Mouse (Mus musculus): ENCODE measurements around the gene Cdh13. TPM values are rescaled to one million over a fixed set of nuclear protein-coding genes. Genes with fewer than 3 reads are reported as not detected.

Gene Cdh13
- polyA plus RNA-seq, 1 experiment, result 30.7 TPM

DNA sequence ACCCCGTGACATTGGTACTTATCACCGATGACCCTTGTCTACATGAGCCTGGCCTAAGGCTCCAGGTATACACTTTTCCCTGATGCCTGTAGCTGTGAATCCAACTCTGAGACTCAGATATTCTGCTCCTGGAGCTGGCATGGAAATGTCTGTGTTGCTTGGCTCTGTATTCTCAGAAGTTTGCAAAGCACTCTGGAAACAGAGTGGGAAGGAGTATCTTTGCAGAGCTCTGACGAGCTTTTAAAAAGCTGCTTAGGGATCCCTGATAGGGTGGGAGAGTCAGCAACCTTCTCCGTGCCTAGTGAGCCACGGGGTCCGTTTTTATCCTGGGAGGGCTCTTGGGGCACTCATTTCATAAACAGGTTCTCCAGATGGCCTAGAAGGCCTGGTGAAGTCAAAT is 526.1 kb downstream of the Cdh13 start:
- H3K27ac ChIP-seq (replicated peaks; ENCODE audit: low read depth, low read length), result no peak overlapping the region
- no peak overlapping the region for H3K4me3 ChIP-seq (ENCODE audit: insufficient read depth, low read depth, low read length)

GRCm38 (mm10) chr8:118815055-118815454 is 531.5 kb downstream of the Cdh13 start:
- no peak overlapping the region for H3K4me3 ChIP-seq (ENCODE audit: insufficient read depth, low read depth, low read length)
- H3K27ac ChIP-seq (replicated peaks; ENCODE audit: low read depth, low read length), result no peak overlapping the region
- H3K4me1 ChIP-seq (ENCODE audit: control insufficient read depth, insufficient read depth, insufficient read length, low read length), result no peaks in the 10 kb centered on the region

More for the DNA sequence above, 526.1 kb downstream of the Cdh13 start:
- H3K4me1 ChIP-seq (ENCODE audit: control insufficient read depth, insufficient read depth, insufficient read length, low read length), result no peaks in the 10 kb centered on the region

GRCm38 (mm10) chr8:118826761-118827160 is 543.2 kb downstream of the Cdh13 start:
- H3K27ac ChIP-seq (replicated peaks; ENCODE audit: low read depth, low read length), result no peak overlapping the region
- H3K4me3 ChIP-seq (ENCODE audit: insufficient read depth, low read depth, low read length), result no peak overlapping the region
- H3K4me1 ChIP-seq (ENCODE audit: control insufficient read depth, insufficient read depth, insufficient read length, low read length), result no peaks in the 10 kb centered on the region

DNA sequence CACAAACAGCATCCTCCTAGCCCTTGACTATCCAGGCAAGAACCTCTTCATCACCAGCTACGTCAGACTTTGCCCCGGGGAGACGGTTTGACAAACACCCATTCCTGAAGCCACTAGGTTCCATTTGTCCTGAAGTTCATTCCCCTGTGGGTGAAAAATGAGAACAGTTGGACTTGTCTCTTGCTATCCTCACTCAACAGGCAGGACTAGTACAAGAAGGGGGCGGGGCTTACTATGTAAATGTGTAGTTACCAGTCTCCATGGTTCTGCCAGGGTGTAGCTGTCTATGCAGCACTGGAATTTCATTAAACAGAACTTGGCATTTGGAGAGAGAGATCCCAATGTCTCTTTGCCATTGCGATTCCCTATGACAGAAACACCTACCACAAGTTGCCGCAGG is 544.2 kb downstream of the Cdh13 start:
- Histone ChIP-seq H3K4me1 (ENCODE audit: control insufficient read depth, insufficient read depth, insufficient read length, low read length) (no peaks in the 10 kb centered on the region), H3K4me3 (ENCODE audit: insufficient read depth, low read depth, low read length) (no peak overlapping the region), H3K27ac (replicated peaks; ENCODE audit: low read depth, low read length) (no peak overlapping the region)

DNA sequence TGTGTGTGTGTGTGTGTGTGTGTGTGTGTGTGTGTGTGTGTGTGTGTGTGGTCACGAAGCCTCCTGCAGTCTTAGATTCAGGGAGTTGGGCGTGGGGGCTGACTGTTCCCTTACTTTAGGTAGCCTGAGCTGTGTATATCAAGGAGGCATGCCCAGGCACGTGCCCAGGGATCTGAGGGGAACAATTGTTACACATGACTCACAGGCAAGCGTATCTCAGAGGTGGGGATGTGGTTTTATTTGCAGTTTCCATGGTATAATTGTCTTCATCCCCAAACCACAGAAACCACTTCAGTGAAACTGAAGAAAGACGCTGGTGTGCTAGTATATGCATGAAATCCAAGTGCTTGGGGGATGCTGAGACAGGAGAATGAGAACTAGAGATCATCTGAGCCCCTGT is 546.8 kb downstream of the Cdh13 start:
- Histone ChIP-seq H3K27ac (replicated peaks; ENCODE audit: low read depth, low read length) (no peak overlapping the region), H3K4me1 (ENCODE audit: control insufficient read depth, insufficient read depth, insufficient read length, low read length) (no peaks in the 10 kb centered on the region), H3K4me3 (ENCODE audit: insufficient read depth, low read depth, low read length) (no peak overlapping the region)

DNA sequence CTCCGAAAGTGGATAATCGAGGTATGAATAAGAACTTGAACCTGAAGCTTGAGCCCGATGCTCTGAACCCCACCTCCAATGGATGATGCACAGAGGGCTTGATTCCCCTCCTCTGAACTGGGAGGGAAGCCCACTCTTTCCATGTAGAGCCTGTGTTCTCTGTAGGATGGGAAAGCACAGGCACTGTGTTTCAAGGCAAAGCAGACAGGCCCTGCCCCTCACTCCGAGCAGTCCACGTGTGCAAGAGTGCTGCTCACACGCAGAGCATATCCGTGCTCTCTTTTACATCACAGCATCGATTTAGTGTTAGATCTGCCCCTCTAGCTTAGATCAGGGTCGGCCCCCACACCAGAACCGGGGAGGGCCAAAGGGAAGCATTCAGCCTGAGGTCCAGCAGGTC is 547.5 kb downstream of the Cdh13 start:
- Histone ChIP-seq H3K27ac (replicated peaks; ENCODE audit: low read depth, low read length) (no peak overlapping the region), H3K4me1 (ENCODE audit: control insufficient read depth, insufficient read depth, insufficient read length, low read length) (no peaks in the 10 kb centered on the region), H3K4me3 (ENCODE audit: insufficient read depth, low read depth, low read length) (no peak overlapping the region)

DNA sequence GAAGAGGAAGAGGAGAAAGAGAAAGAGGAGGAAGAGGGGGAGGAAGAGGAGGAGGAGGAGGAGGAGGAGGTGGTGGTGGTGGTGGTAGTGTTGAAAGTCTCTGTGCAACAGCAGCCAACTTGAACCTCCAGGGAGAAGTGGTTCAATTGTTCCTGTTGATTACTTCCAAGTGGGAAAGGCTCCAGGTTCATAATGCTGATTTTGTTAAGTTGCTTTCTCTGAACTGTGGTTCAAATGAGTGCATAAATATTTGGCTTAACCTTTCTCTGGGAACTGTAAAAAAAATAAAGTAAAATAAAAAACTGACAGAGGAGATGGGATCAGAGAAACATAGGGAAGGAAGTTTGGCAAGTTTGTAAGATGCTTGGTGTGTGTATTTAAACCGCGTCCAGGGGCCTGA is 555.3 kb downstream of the Cdh13 start:
- Histone ChIP-seq H3K4me1 (ENCODE audit: control insufficient read depth, insufficient read depth, insufficient read length, low read length) (no peaks in the 10 kb centered on the region), H3K4me3 (ENCODE audit: insufficient read depth, low read depth, low read length) (no peak overlapping the region), H3K27ac (replicated peaks; ENCODE audit: low read depth, low read length) (no peak overlapping the region)

DNA sequence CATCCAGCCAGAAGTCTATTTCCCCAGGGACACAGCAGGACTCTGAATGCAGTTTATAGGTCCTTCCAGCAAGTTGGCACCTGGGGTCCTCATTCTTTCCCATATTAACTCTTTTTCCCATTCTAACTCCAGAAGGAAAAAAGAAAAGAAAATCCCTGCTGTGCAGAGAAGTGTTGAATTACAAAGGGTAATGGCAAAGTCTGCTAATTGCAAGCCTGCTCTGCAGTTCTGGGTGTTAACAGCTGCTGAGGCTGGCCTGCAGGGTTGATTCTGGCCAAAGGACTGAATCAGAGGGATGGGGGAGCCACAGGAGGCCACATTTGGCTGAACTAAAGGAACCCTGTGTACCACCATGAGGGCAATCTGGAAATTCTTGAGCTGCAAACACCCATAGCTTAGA is 562.2 kb downstream of the Cdh13 start:
- Histone ChIP-seq H3K4me1 (ENCODE audit: control insufficient read depth, insufficient read depth, insufficient read length, low read length) (no peaks in the 10 kb centered on the region), H3K4me3 (ENCODE audit: insufficient read depth, low read depth, low read length) (no peak overlapping the region), H3K27ac (replicated peaks; ENCODE audit: low read depth, low read length) (no peak overlapping the region)

DNA sequence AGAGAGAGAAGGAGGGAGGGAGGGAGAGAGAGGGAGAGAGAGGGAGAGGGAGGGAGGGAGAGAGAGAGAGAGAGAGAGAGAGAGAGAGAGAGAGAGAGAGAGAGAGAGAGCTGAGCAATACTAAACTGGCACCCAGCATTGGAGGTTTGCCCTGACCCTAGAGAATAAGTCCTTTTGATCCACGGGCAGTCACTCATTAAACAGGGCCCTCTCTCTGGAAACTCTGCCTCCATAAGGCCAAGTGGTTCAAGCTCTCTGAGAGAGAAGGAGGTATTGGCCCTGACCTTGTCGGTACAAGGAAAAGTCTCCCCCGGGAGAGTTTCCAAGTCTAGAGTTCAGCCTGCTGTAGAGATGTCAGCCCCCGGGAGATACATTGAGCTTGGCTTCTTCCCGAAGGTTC is 564.5 kb downstream of the Cdh13 start:
- Histone ChIP-seq H3K4me3 (ENCODE audit: insufficient read depth, low read depth, low read length) (no peak overlapping the region), H3K27ac (replicated peaks; ENCODE audit: low read depth, low read length) (no peak overlapping the region), H3K4me1 (ENCODE audit: control insufficient read depth, insufficient read depth, insufficient read length, low read length) (peaks cover under 1% of the 10 kb centered on the region; the same call in 1 of the 2 replicates)

DNA sequence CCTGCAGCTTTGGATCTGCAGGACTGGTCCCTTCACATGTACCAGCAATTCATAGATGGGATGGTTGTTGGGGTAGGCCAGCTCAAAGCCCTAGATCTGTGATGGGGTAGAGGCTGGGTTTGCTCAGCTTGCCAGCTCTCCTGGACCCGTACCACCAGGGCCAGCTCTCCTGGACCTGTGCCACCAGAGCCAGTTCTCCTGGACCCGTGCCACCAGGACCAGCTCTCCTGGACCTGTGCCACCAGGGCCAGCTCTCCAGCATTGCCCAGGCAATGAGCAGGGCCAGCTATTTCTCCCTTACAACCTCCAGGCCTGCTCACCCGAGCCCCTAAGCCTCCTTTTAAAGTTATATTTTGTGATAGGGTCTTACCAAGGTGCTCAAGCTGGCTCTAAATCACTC is 566.0 kb downstream of the Cdh13 start:
- no peak overlapping the region for H3K4me3 ChIP-seq (ENCODE audit: insufficient read depth, low read depth, low read length)
- peaks cover 14% of the 10 kb centered on the region; the same call in 1 of the 2 replicates for H3K4me1 ChIP-seq (ENCODE audit: control insufficient read depth, insufficient read depth, insufficient read length, low read length)
- no peak overlapping the region for H3K27ac ChIP-seq (replicated peaks; ENCODE audit: low read depth, low read length)

DNA sequence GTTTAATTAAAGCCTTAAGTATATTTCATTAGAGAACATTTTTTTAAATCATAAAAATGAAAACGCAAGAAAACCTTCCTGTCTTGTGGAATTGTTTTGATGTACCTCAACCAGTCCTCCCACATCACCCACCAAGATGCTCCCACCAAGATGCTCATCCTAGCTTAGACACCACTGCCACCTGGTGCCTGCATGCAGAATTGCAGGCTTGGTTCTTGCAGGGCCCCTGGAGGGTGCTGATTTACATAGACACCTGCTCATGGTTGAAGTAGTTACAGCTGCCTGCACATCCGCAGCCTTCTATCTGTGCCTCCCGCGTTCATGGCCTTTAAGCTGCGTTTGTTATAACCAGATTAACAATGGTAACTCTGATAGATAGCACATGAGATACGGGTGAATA is 566.8 kb downstream of the Cdh13 start:
- H3K27ac ChIP-seq (replicated peaks; ENCODE audit: low read depth, low read length), result no peak overlapping the region
- peaks cover 17% of the 10 kb centered on the region; the same call in 1 of the 2 replicates for H3K4me1 ChIP-seq (ENCODE audit: control insufficient read depth, insufficient read depth, insufficient read length, low read length)
- H3K4me3 ChIP-seq (ENCODE audit: insufficient read depth, low read depth, low read length), result no peak overlapping the region

DNA sequence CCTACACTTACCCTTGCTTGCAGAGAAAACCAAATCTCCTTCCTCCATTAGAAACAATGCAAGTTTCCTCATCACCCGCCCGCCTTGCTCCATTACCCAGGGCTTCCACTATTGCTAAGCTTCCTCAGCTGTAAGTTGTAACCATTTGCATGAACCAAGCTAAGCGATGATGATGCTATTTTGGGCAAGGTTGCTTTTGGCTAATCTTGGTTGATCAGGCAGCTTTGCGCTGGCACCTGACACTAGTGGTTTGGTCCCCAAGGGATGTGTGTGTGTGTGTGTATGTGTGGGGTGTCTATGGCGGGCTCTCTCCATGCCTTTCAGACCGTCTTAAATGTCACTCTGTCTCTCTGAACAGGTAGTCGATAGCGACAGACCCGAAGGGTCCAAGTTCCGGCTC is 567.8 kb downstream of the Cdh13 start:
- Histone ChIP-seq H3K4me3 (ENCODE audit: insufficient read depth, low read depth, low read length) (no peak overlapping the region), H3K4me1 (ENCODE audit: control insufficient read depth, insufficient read depth, insufficient read length, low read length) (peaks cover 17% of the 10 kb centered on the region; the same call in 1 of the 2 replicates), H3K27ac (replicated peaks; ENCODE audit: low read depth, low read length) (no peak overlapping the region)

GRCm38 (mm10) chr8:118852861-118853260 is 569.3 kb downstream of the Cdh13 start:
- Histone ChIP-seq H3K27ac (replicated peaks; ENCODE audit: low read depth, low read length) (peak overlapping the region; percentile 69), H3K4me1 (ENCODE audit: control insufficient read depth, insufficient read depth, insufficient read length, low read length) (peaks cover 17% of the 10 kb centered on the region; the same call in 1 of the 2 replicates), H3K4me3 (ENCODE audit: insufficient read depth, low read depth, low read length) (no peak overlapping the region)

GRCm38 (mm10) chr8:118854656-118855055 is 571.1 kb downstream of the Cdh13 start:
- Histone ChIP-seq H3K4me3 (ENCODE audit: insufficient read depth, low read depth, low read length) (no peak overlapping the region), H3K4me1 (ENCODE audit: control insufficient read depth, insufficient read depth, insufficient read length, low read length) (peaks cover 17% of the 10 kb centered on the region; the same call in 1 of the 2 replicates), H3K27ac (replicated peaks; ENCODE audit: low read depth, low read length) (0 out of 2 replicates have a peak overlapping the region, but pooled peaks have one; percentile 18)

DNA sequence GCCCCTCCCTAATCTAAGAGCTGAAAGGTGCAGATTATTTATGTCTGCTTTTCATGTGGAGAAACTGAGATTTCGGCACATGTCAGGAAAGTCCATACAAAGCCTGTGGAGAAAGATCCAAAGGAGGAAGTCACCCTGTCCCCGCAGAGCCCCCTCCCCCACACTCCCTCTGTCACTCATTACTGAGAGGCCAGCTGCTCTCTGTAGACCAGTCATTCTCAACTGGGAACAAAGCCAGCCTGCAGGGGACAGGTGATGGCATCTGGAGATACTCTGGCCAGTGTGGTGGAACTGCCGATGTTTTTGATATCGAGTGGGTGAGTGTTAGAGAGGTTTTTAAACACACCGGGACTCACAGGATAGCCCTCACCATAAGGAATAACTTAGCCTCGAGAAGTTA is 582.8 kb downstream of the Cdh13 start:
- no peaks in the 10 kb centered on the region for H3K4me1 ChIP-seq (ENCODE audit: control insufficient read depth, insufficient read depth, insufficient read length, low read length)
- no peak overlapping the region for H3K4me3 ChIP-seq (ENCODE audit: insufficient read depth, low read depth, low read length)
- H3K27ac ChIP-seq (replicated peaks; ENCODE audit: low read depth, low read length), result no peak overlapping the region

GRCm38 (mm10) chr8:118870711-118871110 is 587.2 kb downstream of the Cdh13 start:
- no peak overlapping the region for H3K4me3 ChIP-seq (ENCODE audit: insufficient read depth, low read depth, low read length)
- H3K27ac ChIP-seq (replicated peaks; ENCODE audit: low read depth, low read length), result no peak overlapping the region
- H3K4me1 ChIP-seq (ENCODE audit: control insufficient read depth, insufficient read depth, insufficient read length, low read length), result no peaks in the 10 kb centered on the region
